Mouse (Mus musculus): ENCODE results near the gene Ube2f.

The Ube2f gene

DNA sequence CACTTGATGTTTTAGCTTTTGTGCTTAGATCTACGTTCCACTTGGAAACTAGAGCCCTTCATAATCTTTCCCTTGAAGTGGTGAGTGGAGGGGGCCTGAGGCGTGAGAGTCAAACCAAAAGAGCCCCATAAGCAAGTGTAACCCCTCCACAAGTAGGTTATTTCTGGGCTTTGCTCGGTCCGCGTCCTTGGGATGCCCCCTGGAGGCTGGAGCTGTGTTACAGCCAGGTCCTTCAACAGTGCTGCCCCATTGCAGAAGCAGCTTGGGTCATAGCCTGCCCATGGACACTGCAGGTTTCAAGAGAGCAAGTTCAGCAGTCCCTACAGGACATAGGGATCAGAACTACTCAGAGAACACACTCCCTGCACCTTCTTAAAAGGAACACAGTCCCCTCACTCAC, 11.0 kb upstream of the Ube2f start:
- DNase-seq, result peak; percentile 48 to 70

GRCm38 (mm10) chr1:91239800-91240199, 10.3 kb upstream of the Ube2f start:
- DNase-seq, result no peak

GRCm38 (mm10) chr1:91240685-91241084, 9.4 kb upstream of the Ube2f start:
- no peak for DNase-seq

- no peak for DNase-seq
These were observed 8.9 kb upstream of the Ube2f start for GRCm38 (mm10) chr1:91241249-91241648.

GRCm38 (mm10) chr1:91248242-91248641, 1.9 kb upstream of the Ube2f start:
- no peak for DNase-seq

- no peak for DNase-seq
These were observed 1.1 kb upstream of the Ube2f start for GRCm38 (mm10) chr1:91248970-91249369.

- peak; percentile 26 to 32 for DNase-seq
These were observed 477 bp downstream of the Ube2f start for GRCm38 (mm10) chr1:91250415-91251147.

DNA sequence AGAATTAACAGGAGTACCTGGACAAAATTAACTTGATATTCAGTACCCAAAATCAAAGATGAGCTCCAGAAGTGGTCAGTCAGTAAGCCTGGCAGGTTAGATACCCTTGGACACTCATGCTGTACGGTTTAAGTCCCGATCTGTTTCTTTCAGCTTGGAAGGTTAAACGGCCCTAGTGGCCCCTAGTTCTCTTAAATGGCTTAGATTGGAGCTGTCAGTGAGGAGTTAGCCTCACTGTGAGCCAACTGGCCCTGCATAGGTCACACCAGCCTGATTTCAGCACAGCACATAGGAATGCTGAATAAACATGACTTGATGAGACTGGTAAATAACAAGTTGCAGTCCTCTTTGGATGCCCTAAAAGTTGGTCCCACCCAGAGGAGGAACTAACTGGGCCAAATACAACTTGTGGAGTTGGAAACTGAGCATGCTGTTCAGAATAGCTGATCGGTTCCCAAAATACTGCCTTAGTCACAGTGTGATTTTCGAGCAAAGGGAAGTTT, 1.1 kb downstream of the Ube2f start:
- peak in 1 of 2 experiments; percentile 6 for DNase-seq

DNA sequence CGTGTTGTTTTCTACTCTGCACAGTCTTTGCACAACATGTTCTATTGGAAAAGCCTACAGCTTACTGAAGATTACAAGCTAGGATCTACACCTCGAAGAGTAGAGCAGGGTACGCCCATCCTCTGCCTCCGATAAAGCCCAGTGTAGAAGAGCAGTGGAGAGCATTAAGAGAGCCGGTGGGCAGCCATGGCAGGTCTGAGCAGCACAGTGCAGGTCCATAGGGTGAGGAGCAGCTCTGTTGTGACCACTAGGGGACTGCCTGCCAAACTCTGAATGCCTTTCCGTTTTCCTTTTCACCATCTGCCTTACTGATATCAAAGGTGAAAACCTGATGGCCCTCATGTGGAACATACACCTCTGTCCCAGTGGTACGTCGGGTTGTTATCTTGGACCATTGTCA, 1.8 kb downstream of the Ube2f start:
- peak in 1 of 2 experiments; percentile 18 for DNase-seq

GRCm38 (mm10) chr1:91257918-91258317, 7.8 kb downstream of the Ube2f start:
- DNase-seq, result no peak

DNA sequence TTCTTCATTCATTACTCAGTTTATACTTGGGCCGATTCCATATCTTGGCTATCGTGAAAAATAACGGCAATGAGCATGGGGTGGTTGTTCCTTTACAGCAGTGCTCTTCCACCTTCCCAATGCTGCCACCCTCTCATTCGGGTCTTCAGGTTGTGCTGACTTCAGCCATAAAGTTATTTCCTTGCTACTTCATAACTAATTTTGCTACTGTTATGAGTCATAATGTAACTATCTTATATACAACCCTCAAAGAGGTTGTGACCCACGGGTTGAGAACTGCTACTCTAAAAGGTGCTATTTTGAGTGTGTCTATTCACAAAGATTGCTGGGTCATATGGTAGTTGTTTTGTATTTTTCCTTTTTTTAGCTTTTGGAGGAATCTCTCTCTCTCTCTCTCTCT, 9.7 kb downstream of the Ube2f start:
- DNase-seq, result no peak

GRCm38 (mm10) chr1:91262508-91262907, 12.4 kb downstream of the Ube2f start:
- no peak for DNase-seq

GRCm38 (mm10) chr1:91272260-91272659, 22.2 kb downstream of the Ube2f start:
- DNase-seq, result no peak

DNA sequence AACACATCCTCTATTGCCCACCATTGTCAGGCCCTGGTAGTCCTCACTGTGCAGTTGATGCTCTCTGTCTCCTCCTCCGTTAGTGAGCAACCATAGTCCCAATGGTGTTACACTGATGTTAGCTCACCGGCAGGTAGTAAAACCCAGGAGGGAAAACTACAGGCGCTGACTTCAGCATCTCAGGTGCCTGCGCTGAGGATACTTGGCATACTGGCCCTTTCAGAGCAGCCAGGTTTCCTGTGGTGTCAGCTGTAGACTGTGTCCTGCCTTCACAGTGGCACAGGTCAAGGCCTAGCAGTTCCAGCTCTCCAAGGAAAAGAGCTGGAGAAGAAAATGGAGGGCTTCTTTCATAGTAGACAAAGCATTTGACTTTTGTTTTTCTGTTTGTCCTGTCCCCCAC, 26.5 kb downstream of the Ube2f start:
- DNase-seq, result no peak

GRCm38 (mm10) chr1:91277480-91277879, 27.4 kb downstream of the Ube2f start:
- no peak for DNase-seq

DNA sequence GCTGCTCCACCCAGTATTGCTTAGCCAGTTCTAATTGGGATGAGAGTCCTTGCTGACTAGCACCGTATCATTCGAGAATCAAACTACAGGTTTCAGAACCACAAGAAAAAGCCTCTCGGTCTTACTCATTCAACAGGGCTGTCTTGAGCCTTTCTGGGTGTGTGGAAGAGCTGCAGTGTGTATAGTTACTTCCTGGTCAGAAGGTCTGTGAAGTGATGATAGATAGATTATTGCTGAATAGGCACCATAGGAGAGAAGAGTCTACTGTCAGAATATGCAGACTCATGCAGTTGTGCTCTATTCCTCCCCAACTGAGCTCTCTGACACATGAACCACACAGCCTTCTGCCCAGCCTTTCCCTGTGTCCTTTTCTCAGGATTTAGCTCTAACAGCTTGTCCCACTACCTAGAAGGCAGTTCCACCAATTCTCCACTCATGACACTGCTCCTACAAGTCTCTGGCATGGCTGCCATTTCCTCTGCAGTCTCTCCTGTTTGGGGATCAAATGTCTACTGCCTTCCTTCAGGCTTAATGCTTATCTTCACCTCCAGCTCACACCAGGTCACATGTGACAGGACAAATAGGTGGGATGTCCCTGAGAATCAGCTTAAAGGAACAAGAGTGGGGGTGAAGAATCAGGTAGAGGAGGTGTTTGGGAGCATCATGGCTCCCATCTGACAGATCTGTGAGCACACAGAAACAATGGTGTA, 28.5 kb downstream of the Ube2f start:
- DNase-seq, result no peak

DNA sequence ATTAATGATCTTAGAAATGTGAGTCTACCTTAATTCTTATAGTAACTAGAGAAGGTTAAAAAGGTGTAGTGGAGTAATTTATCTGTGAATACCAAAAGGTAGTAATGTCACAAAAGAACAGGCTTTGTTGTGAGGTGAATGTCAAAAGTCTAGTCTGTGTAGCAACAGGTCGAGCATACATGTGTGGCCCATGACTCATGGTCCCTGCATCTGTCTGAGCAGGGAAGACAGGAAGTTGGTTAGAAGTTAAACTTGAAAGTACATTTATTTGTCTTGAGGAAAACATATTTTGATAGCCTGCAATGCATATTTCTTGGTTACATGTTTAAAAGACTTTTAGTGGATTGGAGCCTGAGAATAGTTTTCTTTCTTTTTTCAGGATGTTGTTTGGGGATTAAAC, 29.0 kb downstream of the Ube2f start:
- DNase-seq, result no peak

DNA sequence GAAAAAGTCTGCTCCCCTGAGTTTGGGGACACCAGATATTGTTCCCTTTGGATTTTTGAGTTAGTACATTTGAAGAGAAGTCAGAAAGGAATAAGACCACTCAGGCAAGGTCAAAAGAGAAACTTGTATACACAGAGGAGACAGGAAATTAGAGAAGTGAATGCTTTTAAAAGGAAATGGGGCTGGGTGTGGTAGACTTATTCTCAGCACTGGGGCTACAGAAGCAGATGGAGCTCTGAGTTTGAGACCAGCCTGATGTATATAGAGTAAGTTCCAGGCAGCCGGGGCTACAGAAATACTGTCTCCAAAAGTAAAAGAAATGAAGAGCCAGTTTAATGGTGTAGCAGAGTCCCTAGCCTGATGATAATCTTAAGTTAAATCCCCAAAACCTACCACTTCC, 32.5 kb downstream of the Ube2f start:
- DNase-seq, result no peak

DNA sequence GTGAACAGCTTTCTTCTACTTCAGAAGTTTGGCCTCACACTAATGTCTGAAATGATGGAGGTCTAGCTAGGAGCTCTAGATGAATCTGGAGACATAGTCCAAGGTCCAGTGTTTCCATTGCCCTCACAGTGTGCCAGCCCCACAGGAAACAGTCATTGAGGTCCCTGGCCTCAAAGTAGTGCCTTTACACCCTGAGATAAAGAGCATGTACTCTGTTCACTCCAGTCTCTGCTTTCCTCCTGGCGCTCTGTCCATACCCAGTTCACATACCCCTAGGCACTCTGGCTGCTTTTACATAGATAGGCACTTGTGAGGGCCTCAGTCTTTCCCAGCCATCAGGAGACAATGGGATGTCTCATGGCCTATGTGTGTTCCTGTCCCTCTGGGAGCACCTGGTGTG, 39.3 kb downstream of the Ube2f start:
- DNase-seq, result no peak

DNA sequence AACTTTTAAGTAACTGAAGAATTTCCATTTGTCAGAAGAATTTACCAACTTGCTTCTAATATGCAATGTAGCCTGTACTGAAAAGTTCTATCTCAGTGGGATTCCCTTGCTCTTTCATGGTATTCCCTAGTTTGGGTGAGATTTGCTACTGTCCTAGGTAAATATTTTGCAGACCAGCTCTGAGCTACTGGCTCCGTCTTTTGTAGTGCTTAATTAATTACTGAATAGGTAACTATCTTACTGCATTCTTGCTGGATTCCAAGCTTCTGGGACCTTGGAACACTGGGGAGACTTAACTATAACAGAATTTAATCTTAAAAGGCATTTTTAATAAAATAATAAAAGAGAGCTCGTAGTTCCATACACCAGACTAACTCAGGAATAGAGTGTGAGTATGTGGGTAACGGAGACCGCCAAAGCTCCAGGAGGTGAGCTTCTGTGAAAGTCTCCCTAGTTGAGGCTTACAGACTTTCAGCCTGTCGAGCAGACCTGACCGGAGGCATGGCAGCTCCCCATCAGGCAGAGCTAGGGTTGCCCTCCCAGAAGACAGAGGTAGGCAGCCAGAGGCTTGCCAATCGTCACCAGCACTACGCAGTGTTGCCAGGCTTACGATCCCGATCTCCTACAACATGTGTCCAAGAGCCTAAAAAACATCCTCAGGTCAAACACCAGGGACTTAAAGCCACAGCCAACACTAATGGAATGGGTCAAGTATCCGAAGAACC, 42.2 kb downstream of the Ube2f start:
- no peak for DNase-seq

- no peak for DNase-seq
These were observed 45.4 kb downstream of the Ube2f start for GRCm38 (mm10) chr1:91295544-91295943.

DNA sequence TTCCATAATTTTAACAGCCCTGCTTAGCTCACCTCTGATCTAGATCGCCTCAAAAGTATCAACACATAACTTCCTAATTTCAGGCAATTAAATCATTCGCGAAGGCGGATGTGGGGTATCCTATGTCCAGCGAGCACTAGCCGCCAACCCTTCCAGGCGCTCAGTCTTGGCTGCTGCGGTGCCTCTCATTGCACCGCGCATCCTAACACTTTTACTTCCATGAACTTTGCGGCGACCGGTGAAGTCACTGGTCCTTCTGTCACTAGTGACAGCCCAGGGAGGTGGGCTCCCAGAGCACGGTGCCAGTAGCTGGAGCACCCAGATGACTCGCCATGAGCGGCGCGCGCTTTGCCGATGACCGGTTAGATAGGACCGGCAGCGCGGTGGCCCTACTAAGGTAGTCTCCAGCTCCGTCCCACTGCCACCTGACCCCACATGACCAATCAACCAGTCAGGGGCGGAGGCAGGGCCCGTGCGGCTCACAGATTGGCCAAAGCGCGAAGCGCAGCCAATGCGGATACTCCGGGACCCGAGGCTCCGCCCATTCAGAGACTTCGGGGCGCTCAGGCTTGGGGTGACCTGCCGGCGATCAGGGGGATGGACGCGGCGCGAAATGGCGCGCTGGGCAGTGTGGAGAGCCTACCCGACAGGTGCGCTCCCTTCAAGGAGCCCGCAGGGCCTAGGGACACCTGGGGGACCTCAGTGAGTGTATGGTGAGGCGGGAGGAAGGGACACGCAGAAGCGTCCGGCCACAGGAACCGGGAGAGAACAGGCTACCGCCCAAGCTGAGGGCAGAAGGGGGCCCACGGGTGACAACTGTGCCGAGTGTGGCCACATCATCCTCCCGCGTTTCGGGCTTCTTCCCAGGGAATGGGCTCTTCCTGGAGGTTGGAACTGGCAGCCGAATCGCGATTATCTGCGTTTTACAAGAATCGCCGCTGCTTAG, 48.0 kb downstream of the Ube2f start, which contains the start of gene Scly:
Scly (plus strand) TSS at position 540 of the 946 bp plus-strand sequence.
- DNase-seq, result peak; percentile 89 to 91

Measured in spleen, adult 18-20 months (tissue).